Mouse (Mus musculus) megakaryocyte, embryonic 14.5 days (primary cell): ENCODE results near the gene Dennd1b. TPM values are rescaled to one million over a fixed set of nuclear protein-coding genes. Genes with fewer than 3 reads are reported as not detected.

Experiments used
- H3K27me3 ChIP-seq: replicated peaks from 2 replicates; pipeline ENCODE3; 2012; ENCODE audit warnings: inconsistent platforms
- H3K36me3 ChIP-seq: replicated peaks from 2 replicates; pipeline ENCODE3; 2012; ENCODE audit warnings: low read length, inconsistent platforms, mixed read lengths
- H3K4me1 ChIP-seq: 2 replicates; pipeline ENCODE4 v1.6.1; 2012; ENCODE audit warnings: inconsistent platforms
- H3K4me3 ChIP-seq: replicated peaks from 2 replicates; pipeline ENCODE3; 2012; ENCODE audit warnings: moderate library complexity, mild to moderate bottlenecking, inconsistent platforms
- H3K9me3 ChIP-seq: 2 replicates; pipeline ENCODE4 v1.6.1; 2012; ENCODE audit warnings: inconsistent platforms
- FLI1 ChIP-seq: IDR thresholded peaks from 2 replicates; pipeline ENCODE4 v1.6.1; 2012; ENCODE audit warnings: low read length, inconsistent platforms, mixed read lengths
- GATA1 ChIP-seq: IDR thresholded peaks from 3 replicates; pipeline ENCODE4 v1.6.1; 2012; ENCODE audit warnings: mixed read lengths, low read length, inconsistent platforms, borderline replicate concordance
- polyA plus RNA-seq: library from polyadenylated mRNA; stranded (reverse); fragments of >175 nt; gene quantifications from 2 replicates; pipeline ENCODE4 v1.2.3, GENCODE M21; 2012; ENCODE audit warnings: low replicate concordance; ENCODE audit not compliant: insufficient read depth

The Dennd1b gene
- polyA plus RNA-seq, 1 experiment: 0.79 TPM

- no peaks in the 10 kb centered on the region for H3K36me3 ChIP-seq
- H3K4me3 ChIP-seq: no peak overlapping the region
- peaks cover 3% of the 10 kb centered on the region for H3K27me3 ChIP-seq
- 0 out of 2 replicates have a peak, but pooled peaks cover 4% of the 10 kb centered on the region for H3K4me1 ChIP-seq
- no peak for TF ChIP-seq FLI1
- TF ChIP-seq GATA1: no peak
- H3K9me3 ChIP-seq: no peaks in the 10 kb centered on the region
These were observed 246.6 kb downstream of the Dennd1b start for GRCm38 (mm10) chr1:139209796-139210195.

GRCm38 (mm10) chr1:139210505-139210904, 247.3 kb downstream of the Dennd1b start:
- Histone ChIP-seq H3K9me3 (no peaks in the 10 kb centered on the region), H3K27me3 (peaks cover 3% of the 10 kb centered on the region), H3K4me1 (0 out of 2 replicates have a peak, but pooled peaks cover 4% of the 10 kb centered on the region), H3K4me3 (no peak overlapping the region), H3K36me3 (no peaks in the 10 kb centered on the region)
- TF ChIP-seq GATA1: no peak

GRCm38 (mm10) chr1:139215311-139215710, 252.1 kb downstream of the Dennd1b start:
- TF ChIP-seq FLI1 (no peak), GATA1 (no peak)
- peaks cover 1% of the 10 kb centered on the region for H3K27me3 ChIP-seq
- no peaks in the 10 kb centered on the region for H3K4me1 ChIP-seq
- H3K4me3 ChIP-seq: no peak overlapping the region
- H3K36me3 ChIP-seq: no peaks in the 10 kb centered on the region
- no peaks in the 10 kb centered on the region for H3K9me3 ChIP-seq

- Histone ChIP-seq H3K9me3 (no peaks in the 10 kb centered on the region), H3K27me3 (no peaks in the 10 kb centered on the region), H3K4me1 (peaks cover 4% of the 10 kb centered on the region; the same call in 1 of the 2 replicates), H3K4me3 (no peak overlapping the region), H3K36me3 (no peaks in the 10 kb centered on the region)
- TF ChIP-seq FLI1: no peak
- TF ChIP-seq GATA1: no peak
These were observed 260.6 kb downstream of the Dennd1b start for GRCm38 (mm10) chr1:139223804-139224203.

GRCm38 (mm10) chr1:139224309-139224949, 261.2 kb downstream of the Dennd1b start:
- no peaks in the 10 kb centered on the region for H3K27me3 ChIP-seq
- TF ChIP-seq GATA1 (no peak), FLI1 (no peak)
- H3K36me3 ChIP-seq: no peaks in the 10 kb centered on the region
- no peaks in the 10 kb centered on the region for H3K9me3 ChIP-seq
- peaks cover 4% of the 10 kb centered on the region; the same call in 1 of the 2 replicates for H3K4me1 ChIP-seq
- H3K4me3 ChIP-seq: no peak overlapping the region

Other genes with a start within 250 kb of the Dennd1b start
- gene Lhx9, start 114.9 kb upstream of the Dennd1b start, polyA plus RNA-seq: not detected in 2 replicates
- 30.1 and 54.8 TPM in 2 replicates for gene 2310009B15Rik, start 106.6 kb upstream of the Dennd1b start, polyA plus RNA-seq